Mouse (Mus musculus): ENCODE results near the gene Ptprm. TPM values are rescaled to one million over a fixed set of nuclear protein-coding genes. Genes with fewer than 3 reads are reported as not detected.

Gene Ptprm
- polyA plus RNA-seq, 1 experiment, result 4.6 TPM

DNA sequence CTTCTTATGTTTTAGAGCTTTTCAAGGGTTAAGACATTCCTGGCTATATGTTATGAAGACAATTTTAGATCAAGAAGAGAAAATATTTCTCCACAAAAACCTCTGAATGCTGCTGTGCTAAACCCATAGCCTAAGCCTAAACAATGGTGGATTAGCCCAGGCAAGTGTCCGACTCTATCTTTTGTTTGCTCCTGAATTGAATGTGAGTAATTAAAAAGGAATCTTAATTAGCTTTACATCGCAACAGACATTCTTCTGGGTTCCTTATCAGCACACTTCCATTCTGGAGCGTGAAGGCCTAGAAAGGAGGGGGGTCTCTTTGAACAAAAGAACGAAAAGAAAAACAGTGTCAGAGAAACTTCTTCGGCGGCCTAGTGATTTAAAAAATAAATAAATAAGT lies 439.6 kb downstream of the Ptprm start:
- TF ChIP-seq CTCF (IDR thresholded peaks at IDR 0.05; ENCODE audit: control insufficient read depth, insufficient read depth, insufficient replicate concordance, low read depth, low read length), result no peak
- TF ChIP-seq POLR2A (IDR thresholded peaks at IDR 0.05; ENCODE audit: control insufficient read depth, low read depth, low read length), result no peak
- H3K27me3 ChIP-seq (ENCODE audit: control insufficient read depth, insufficient read depth, low read length), result no peaks in the 10 kb centered on the region
- no peak overlapping the region for H3K4me3 ChIP-seq (ENCODE audit: control insufficient read depth, low read depth, low read length)
- no peaks in the 10 kb centered on the region for H3K36me3 ChIP-seq (ENCODE audit: control insufficient read depth, insufficient read depth, low read length)
- no peak overlapping the region for H3K27ac ChIP-seq (ENCODE audit: control insufficient read depth, insufficient read depth, low read depth, low read length)
- H3K4me1 ChIP-seq (ENCODE audit: control insufficient read depth, insufficient read depth, low read length), result no peaks in the 10 kb centered on the region

GRCm38 (mm10) chr17:66912533-66912932 lies 441.7 kb downstream of the Ptprm start:
- Histone ChIP-seq H3K4me3 (ENCODE audit: control insufficient read depth, low read depth, low read length) (no peak overlapping the region), H3K27me3 (ENCODE audit: control insufficient read depth, insufficient read depth, low read length) (no peaks in the 10 kb centered on the region), H3K36me3 (ENCODE audit: control insufficient read depth, insufficient read depth, low read length) (no peaks in the 10 kb centered on the region), H3K27ac (ENCODE audit: control insufficient read depth, insufficient read depth, low read depth, low read length) (no peak overlapping the region), H3K4me1 (ENCODE audit: control insufficient read depth, insufficient read depth, low read length) (no peaks in the 10 kb centered on the region)
- TF ChIP-seq CTCF (IDR thresholded peaks at IDR 0.05; ENCODE audit: control insufficient read depth, insufficient read depth, insufficient replicate concordance, low read depth, low read length), result no peak
- TF ChIP-seq POLR2A (IDR thresholded peaks at IDR 0.05; ENCODE audit: control insufficient read depth, low read depth, low read length), result no peak

GRCm38 (mm10) chr17:66912120-66912519 lies 442.1 kb downstream of the Ptprm start:
- Histone ChIP-seq H3K36me3 (ENCODE audit: control insufficient read depth, insufficient read depth, low read length) (no peaks in the 10 kb centered on the region), H3K4me3 (ENCODE audit: control insufficient read depth, low read depth, low read length) (no peak overlapping the region), H3K27ac (ENCODE audit: control insufficient read depth, insufficient read depth, low read depth, low read length) (no peak overlapping the region), H3K27me3 (ENCODE audit: control insufficient read depth, insufficient read depth, low read length) (no peaks in the 10 kb centered on the region), H3K4me1 (ENCODE audit: control insufficient read depth, insufficient read depth, low read length) (no peaks in the 10 kb centered on the region)
- TF ChIP-seq POLR2A (IDR thresholded peaks at IDR 0.05; ENCODE audit: control insufficient read depth, low read depth, low read length) (no peak), CTCF (IDR thresholded peaks at IDR 0.05; ENCODE audit: control insufficient read depth, insufficient read depth, insufficient replicate concordance, low read depth, low read length) (no peak)

- no peaks in the 10 kb centered on the region for H3K36me3 ChIP-seq (ENCODE audit: control insufficient read depth, insufficient read depth, low read length)
- TF ChIP-seq CTCF (IDR thresholded peaks at IDR 0.05; ENCODE audit: control insufficient read depth, insufficient read depth, insufficient replicate concordance, low read depth, low read length), result no peak
- no peak for TF ChIP-seq POLR2A (IDR thresholded peaks at IDR 0.05; ENCODE audit: control insufficient read depth, low read depth, low read length)
- H3K27me3 ChIP-seq (ENCODE audit: control insufficient read depth, insufficient read depth, low read length), result no peaks in the 10 kb centered on the region
- H3K27ac ChIP-seq (ENCODE audit: control insufficient read depth, insufficient read depth, low read depth, low read length), result no peak overlapping the region
- H3K4me1 ChIP-seq (ENCODE audit: control insufficient read depth, insufficient read depth, low read length), result no peaks in the 10 kb centered on the region
- no peak overlapping the region for H3K4me3 ChIP-seq (ENCODE audit: control insufficient read depth, low read depth, low read length)
These were observed 444.4 kb downstream of the Ptprm start for GRCm38 (mm10) chr17:66909901-66910300.

- TF ChIP-seq POLR2A (IDR thresholded peaks at IDR 0.05; ENCODE audit: control insufficient read depth, low read depth, low read length) (no peak), CTCF (IDR thresholded peaks at IDR 0.05; ENCODE audit: control insufficient read depth, insufficient read depth, insufficient replicate concordance, low read depth, low read length) (no peak)
- no peaks in the 10 kb centered on the region for H3K4me1 ChIP-seq (ENCODE audit: control insufficient read depth, insufficient read depth, low read length)
- no peak overlapping the region for H3K4me3 ChIP-seq (ENCODE audit: control insufficient read depth, low read depth, low read length)
- no peaks in the 10 kb centered on the region for H3K27me3 ChIP-seq (ENCODE audit: control insufficient read depth, insufficient read depth, low read length)
- no peak overlapping the region for H3K27ac ChIP-seq (ENCODE audit: control insufficient read depth, insufficient read depth, low read depth, low read length)
- H3K36me3 ChIP-seq (ENCODE audit: control insufficient read depth, insufficient read depth, low read length), result no peaks in the 10 kb centered on the region
These were observed 445.3 kb downstream of the Ptprm start for GRCm38 (mm10) chr17:66908921-66909320.

DNA sequence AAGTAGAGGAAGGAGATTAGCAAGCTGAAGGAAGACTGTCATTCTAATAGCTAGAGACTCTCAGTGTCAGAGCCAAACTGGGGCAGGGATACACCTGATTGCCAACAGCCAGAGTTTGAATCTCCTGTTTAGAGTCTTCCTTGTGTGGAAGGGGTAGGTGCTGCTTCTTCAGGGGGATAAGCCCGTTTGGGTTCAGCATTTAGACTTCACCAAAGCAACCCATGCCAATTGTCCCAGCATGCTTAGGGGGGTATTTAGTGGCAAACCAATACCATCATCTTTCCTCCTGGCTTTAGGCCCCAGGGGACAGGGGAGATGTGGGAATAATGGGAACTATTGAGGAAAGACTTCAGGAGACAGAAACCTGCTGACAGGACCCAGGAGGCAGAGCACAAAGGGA lies 460.1 kb downstream of the Ptprm start:
- H3K4me1 ChIP-seq (ENCODE audit: control insufficient read depth, insufficient read depth, low read length), result no peaks in the 10 kb centered on the region
- no peaks in the 10 kb centered on the region for H3K36me3 ChIP-seq (ENCODE audit: control insufficient read depth, insufficient read depth, low read length)
- no peak overlapping the region for H3K27ac ChIP-seq (ENCODE audit: control insufficient read depth, insufficient read depth, low read depth, low read length)
- H3K27me3 ChIP-seq (ENCODE audit: control insufficient read depth, insufficient read depth, low read length), result no peaks in the 10 kb centered on the region
- no peak for TF ChIP-seq POLR2A (IDR thresholded peaks at IDR 0.05; ENCODE audit: control insufficient read depth, low read depth, low read length)
- TF ChIP-seq CTCF (IDR thresholded peaks at IDR 0.05; ENCODE audit: control insufficient read depth, insufficient read depth, insufficient replicate concordance, low read depth, low read length), result no peak
- no peak overlapping the region for H3K4me3 ChIP-seq (ENCODE audit: control insufficient read depth, low read depth, low read length)

GRCm38 (mm10) chr17:66891916-66892315 lies 462.3 kb downstream of the Ptprm start:
- Histone ChIP-seq H3K4me1 (ENCODE audit: control insufficient read depth, insufficient read depth, low read length) (no peaks in the 10 kb centered on the region), H3K36me3 (ENCODE audit: control insufficient read depth, insufficient read depth, low read length) (no peaks in the 10 kb centered on the region), H3K27ac (ENCODE audit: control insufficient read depth, insufficient read depth, low read depth, low read length) (no peak overlapping the region), H3K4me3 (ENCODE audit: control insufficient read depth, low read depth, low read length) (no peak overlapping the region), H3K27me3 (ENCODE audit: control insufficient read depth, insufficient read depth, low read length) (no peaks in the 10 kb centered on the region)
- TF ChIP-seq POLR2A (IDR thresholded peaks at IDR 0.05; ENCODE audit: control insufficient read depth, low read depth, low read length) (no peak), CTCF (IDR thresholded peaks at IDR 0.05; ENCODE audit: control insufficient read depth, insufficient read depth, insufficient replicate concordance, low read depth, low read length) (no peak)
